Mouse (Mus musculus) adrenal gland, adult 8-10 months (tissue): ENCODE data around the gene Bex2. TPM values are rescaled to one million over a fixed set of nuclear protein-coding genes. Genes with fewer than 3 reads are reported as not detected.
A peak's percentile ranks its signal among the peaks of the same experiment; 100 is the strongest.
"Not testable (repeated sequence)": the region's sequence is repeated elsewhere in the genome, so short reads cannot be mapped to it uniquely, and the experiment has no call there.

ENCODE experiments used
- DNase-seq: peaks from one replicate; pipeline ENCODE4 v3.0.0; 2022
- total RNA-seq, 4 experiments: library from RNA; stranded (reverse); gene quantifications; 2 replicates each; pipeline ENCODE4 v1.2.4; 2022

Bex2 gene
- total RNA-seq: 10 to 100 TPM; 26.3 to 37.5 (median 33.4) TPM

DNA sequence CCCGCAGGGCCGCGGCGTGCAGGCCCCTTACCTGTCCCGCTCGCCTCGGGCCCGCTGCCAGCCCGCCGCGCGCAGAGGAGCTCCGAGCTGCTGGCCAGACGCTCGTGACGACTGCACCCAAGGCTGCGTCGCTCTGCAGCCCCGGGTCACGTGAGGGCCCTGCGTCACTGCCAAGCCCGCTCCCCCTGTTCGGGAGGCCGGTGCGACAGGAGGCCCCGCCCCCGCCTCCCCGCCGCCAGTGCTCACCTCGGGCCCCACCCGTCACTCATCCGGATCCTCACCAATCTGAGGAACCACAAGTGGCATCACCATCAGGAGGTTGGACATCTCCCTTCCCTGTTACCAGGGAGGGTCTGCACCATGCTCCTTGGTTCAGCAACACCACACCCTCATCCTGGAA, at the start of gene Bex2:
Gene Bex2, minus strand, starts transcription at position 217 of the 400 bp plus-strand sequence.
- DNase-seq: not testable (repeated sequence)

DNA sequence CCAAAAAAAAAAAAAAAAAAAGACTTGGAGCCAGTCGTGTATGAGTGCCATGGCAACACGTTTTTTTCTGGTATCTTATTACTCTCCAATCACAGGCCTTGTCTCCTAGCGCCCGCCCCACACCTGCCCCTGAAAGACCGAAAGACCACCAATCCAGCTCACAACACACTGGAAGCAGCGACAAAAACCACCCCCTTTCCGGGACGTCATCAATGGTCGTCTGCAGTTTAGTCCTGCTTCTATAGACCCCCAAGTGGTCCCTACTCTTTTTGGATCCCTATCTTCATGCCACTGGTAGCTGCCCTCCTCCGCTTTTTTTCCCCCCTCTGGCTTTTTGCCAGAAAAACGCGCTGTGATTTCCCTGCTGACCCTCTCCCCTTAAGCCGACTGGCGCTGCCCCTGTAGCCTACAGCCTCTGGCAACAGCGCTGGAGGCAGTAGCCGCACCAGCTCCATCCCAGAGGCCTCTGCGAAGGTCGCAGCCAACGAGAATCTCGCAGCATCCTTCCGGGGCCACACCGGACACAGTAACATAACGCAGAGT, 47.5 kb upstream of the Bex2 start:
- DNase-seq: no peak

DNA sequence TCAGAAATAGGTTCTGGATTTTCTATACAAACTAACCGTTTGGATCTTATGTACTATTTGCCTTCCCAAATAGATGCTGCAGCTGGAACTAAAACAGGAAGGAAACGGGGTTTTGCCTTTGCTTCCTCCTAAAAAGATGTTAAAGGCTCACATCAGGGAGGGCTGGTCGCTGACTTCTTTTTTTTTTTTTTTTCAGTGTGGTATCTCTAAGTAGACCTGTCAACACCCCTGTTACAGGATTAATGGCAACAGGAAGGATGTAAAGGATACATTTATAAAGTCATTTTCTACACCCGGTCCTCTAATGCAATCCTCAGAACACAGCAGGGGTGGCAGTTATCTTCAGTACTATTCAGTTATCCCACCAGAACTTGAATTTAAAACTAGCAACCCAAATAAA, 47.0 kb upstream of the Bex2 start:
- DNase-seq: no peak

DNA sequence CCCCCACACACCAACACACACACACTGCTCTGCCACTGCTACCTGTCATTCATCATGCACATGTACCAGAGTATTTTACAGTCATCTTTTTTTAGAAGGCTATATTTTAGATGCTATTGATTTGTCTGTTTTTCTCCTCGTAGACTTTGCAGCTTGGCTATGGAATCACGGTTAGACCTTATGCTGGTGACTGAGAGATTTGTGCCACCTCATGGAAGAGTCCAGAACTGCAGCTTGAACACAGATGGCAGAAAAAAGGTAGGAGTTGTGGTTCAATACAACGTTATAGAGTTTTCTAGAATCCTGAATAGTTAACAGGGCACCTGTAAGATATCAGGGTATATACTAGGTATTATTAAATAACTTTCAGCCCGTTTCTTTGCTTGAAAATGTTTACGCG, 39.9 kb upstream of the Bex2 start:
- no peak for DNase-seq

DNA sequence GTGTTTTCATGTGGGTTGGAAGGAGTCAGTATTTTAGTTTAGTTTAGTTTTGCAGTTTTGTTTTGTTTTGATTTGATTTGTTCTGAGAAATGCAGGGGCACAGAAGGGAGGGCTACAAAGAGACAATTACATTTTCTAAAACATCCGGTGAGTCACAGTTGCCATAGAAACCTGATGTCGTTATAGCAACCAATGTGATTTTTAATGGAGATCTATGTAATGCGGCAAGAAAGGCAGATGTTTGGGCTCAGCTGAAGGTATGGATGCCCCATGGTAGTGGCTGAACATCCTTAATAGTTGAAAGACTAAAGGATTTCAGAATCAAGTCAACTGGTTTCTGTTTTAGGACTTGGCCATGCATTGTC, 36.7 kb upstream of the Bex2 start:
- DNase-seq: no peak

DNA sequence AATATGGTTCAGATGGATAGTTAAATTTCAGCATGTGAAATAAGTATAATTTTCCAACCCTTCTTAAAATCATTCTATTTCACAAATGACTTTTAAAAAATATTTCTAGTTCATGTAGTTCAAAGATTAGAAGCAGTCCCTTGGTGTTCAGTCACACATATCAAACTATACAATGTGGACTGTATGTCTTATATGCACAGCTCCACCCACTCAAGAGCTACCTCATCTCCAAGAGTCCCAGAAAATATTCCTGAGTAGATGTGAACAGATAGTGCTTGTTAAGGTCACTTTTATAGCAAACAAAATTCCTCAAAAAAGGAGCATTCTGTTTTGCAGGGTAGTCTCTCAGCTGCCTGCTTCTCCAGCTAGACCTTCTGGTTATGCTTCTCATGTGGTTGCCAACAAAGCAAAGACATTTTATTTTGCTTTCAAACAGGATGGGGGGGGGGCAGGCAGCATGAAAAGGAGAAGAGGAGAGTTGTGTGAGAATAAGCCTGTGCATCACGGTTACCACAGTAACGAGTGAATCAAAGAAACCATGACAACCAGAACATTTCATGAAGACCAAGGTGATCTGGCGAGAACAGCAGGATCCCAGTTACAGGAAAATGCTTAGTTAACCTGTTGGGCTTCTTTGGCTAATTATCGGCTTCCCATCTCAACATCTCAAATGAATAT, 36.1 kb upstream of the Bex2 start:
- DNase-seq: no peak

DNA sequence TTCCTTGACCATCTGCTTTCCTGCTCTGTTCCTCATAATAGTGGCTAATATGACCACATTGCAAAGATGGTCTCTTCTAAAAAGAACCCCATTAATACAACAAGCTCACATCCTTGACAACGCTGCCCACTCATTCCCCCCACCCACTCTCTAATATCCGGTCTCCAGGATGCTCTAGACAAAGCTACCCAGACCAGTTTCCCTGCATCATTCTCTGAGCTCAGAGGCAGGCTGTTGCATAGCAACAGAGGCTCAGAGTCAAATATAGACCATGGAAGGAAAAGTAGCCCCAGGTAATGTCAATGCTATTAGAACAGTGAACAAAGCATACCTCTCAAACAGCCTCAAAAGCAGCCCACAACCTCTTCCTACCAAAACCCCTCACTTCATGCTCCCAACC, 26.4 kb upstream of the Bex2 start:
- no peak for DNase-seq

DNA sequence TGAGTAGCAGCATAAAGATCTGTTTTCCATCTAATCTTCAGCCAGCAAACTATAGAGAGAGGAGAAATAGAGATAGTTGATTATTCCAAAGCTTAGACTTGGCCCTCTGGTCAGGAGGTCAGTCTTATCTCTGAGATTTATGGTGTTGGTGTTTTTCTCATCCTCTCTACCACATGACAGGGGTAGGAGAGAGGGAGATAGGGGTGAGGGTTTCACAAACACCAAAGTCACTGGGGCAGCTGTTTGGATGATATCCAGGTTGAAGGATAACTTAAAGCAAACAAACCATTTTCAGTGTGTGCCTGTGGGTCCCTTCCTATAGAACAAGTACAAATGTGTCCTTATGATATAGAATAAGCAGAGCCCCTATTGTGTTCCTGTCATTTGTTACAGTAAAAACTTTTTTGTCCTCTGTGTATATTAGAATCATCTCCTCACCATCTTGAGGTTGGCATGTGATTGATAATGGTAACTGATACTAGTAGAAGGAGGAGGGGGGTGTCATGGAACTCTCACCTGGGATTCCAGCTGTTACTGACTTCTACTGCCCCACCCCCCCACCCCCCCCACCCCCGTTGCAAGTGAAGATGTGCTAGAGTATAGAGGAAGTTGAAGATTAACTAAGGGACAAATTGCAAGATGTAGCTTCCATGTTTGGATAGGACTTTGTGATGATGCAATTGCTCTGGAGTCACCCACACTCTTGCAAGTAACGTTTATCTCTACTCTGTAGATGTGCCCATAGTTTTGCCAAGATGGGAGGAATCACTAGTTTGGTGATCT, 24.7 kb upstream of the Bex2 start:
- no peak for DNase-seq

DNA sequence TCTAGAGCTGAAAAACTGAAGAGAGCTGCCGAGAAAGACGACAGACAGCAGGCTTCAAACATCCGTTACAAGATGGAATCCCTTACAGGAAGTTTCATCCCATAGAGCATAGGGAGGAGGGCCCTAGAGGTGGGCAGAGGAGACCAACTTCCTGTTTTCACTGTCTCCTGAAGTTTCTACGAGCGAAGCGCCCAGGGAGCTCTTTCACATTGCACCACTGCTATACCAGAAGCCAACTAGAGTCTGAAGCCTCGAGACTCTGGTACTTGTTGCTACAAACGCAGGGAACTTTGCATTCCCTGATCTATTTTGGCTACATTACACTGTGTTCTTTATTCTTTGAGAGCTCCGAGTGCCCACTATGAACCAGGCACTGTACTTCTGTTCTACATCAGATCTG, 17.1 kb upstream of the Bex2 start, which contains the start of gene Nxf3:
Gene Nxf3, minus strand, starts transcription at position 101 of the 400 bp plus-strand sequence.
- no peak for DNase-seq

DNA sequence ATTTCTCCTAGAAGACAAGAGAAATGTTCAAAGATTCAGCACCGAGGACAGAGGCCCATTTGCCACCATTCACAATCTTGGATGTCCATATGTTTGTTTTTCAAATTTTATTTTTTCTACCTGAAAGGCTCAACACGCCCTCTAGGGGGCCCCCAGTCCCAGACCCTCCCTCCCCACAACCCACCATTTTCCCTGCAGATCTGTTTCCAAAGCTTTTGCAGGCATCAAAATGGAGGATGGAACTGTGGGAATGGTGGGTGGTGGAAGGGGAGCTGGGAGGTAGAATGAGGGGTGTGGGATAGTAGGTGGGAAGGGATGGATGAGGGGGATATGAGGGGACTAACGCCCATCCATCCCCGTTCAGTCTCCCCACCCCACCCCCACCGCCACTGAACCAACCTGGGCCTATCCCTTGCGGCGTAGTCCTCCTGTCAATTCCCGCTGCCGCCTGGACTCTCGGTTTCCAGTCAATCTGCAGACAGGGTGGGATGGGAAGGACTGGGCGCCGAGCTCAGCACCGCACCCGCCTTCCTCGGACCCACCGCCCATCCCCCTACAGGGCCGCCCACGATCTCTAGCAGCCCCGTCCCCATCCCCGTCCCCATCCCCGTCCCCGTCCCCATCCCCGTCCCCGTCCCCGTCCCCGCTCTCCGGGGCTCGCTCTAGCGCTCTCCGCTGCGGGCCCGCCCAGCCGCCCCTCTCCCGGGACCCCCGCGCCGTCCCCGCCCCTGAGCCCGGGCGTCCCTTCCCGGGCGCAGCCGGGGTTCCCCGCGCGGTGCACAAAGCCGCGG, 640 bp downstream of the Bex2 start:
- not testable (repeated sequence) for DNase-seq

DNA sequence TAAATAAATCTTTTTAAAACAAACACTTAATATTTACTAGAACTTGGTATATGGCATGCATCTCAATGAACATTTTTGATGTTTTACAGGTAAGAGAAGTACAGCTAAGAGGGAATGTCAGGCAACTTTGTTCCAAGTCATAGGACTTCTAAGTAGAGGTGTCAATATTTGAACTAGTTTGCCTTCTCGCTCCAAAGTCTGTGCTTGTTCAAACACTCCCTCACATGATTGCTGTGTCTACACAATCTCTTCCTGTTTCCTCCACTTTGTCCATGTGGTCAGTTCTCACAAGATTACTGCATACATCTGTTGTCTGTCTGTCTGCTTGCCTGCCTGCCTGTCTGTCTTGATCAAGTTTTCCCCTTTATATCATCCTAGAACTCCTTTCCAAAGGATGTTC, 7.3 kb downstream of the Bex2 start:
- no peak for DNase-seq

DNA sequence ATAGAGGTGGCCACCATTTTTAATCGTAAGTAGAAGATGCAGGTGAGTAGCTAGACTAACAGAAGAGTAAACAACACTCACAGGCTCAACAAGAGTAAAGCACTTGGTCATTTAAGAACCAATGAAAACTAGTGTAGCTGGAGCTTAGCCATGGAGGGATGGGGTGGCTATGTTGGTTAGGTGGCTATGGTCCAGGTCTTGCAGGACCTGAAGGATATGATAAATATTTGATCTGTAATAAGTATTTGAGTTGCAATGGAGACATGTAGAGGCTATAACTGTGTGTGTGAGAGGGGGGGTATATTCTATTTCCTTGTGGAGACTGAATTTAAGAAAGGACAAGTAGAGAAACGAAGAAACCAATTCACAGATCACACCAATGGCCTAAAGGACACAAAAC, 16.8 kb downstream of the Bex2 start:
- DNase-seq: no peak

DNA sequence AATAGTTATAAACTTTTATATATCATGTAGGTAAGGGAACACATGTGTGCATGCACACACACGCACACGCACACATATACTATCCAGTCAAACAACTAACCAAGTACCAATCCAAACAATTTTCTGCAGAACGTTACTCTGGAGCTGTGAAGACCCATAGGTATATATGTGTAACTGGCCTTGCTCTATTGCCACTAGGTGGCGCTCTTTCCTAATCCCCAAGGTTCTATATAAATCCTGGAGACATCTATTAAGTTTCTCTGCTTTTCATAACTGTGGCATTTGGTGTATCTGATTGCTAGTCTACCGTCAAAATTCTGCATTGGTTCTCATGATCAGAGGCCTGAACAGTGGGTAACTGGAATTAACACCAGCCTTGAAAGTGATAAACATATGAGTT, 20.5 kb downstream of the Bex2 start:
- peak; percentile 9 for DNase-seq

DNA sequence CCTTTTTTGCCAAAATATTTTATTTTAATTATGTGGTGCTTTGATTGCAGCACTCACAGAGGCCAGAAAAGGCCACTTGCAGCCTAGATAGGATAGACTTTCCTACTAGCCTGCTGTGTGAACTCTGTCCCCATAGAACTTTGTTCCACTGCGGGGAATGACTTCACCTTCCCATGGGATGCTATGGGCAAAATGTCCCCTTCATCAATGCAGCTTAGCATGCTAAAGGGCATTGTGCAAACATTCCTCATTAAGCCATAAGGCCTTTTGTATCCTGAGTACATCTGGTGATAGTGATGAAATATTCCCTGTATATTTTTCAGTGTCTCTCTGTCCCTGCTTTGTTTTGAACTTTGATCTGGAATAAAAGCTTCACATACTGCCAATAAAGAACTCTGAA, 24.3 kb downstream of the Bex2 start:
- no peak for DNase-seq

DNA sequence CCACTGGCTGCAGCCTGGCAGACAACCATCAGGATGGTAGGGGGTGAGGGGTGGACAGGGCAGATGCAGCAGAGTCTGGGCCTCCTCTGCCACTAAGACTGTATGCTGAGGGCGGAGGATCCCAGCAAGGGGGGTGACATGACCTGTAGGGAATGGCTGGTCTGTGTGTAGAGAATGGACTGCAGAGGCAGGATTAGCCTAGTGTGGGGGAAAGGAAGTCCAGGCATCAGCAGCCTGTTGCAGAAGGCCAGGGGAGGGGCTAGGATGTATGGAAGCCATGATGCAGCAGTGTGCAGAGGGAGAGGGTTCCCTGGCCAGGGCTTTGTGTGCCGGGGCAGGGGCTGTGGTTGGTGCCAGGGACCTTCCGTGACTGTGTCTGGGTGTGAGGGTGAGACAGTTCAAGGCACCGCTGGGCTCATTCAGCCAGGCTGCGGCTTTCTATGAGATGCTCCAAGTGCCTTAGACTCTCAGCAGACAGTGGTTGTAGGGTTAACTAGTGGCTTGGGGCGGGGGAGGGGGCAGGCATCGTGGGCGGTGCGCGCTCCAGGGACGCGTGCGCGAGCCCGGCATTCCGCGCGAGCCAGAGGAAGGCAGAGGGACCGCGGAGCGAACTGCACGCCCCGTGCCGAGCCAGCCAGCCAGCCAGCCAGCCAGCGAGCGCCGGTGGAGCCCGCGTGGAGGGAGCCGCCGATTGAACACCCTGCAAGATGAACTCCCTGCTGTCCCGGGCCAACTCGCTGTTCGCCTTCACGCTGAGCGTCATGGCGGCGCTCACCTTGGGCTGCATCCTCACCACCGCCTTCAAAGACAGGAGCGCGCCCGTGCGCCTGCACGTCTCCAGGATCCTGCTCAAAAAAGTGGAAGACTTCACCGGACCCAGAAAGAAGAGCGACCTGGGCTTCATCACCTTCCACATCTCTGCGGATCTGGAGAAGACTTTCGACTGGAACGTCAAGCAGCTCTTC, 35.0 kb downstream of the Bex2 start, which contains the start of gene Arxes1:
Gene Arxes1, plus strand, starts transcription at position 569 of the 965 bp plus-strand sequence.
- DNase-seq: peak; percentile 2

DNA sequence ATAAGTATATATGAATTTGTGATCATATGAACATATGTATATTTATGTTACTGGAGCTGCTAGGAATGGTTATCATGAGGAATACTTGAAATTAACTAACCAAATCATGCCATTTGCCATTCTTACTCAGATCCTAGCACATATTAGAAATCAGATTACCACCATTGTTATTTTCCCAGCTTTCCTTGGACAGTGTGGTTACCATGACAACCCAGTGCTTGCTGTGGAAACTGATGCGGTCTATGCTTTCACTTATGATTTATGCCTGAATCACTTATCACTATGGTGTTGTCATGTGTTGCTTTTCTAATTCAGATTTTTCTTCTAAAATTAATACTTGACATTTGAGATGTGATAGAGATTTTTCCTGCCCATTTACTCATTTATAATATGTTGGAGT, 37.7 kb downstream of the Bex2 start:
- DNase-seq: no peak

Other genes starting within 250 kb of the Bex2 start
- 10 to 100 TPM; 40.4 to 62.4 (median 48.6) TPM for gene Gprasp2, start 229.2 kb downstream of the Bex2 start, total RNA-seq
- 10 to 100 TPM; 18.5 to 35.9 (median 27.9) TPM for gene Arxes2, start 74.4 kb downstream of the Bex2 start, total RNA-seq
- 10 to 100 TPM in 1 of 4 experiments, 1 to 10 TPM in 3; 3.1 to 17.1 (median 5.5) TPM for gene Arxes1, start 34.9 kb downstream of the Bex2 start, total RNA-seq
- not detected for gene Nxf3, start 17.0 kb upstream of the Bex2 start, total RNA-seq
- 1 to 10 TPM; 4.4 to 7.7 (median 5.5) TPM for gene Bex4, start 70.8 kb upstream of the Bex2 start, total RNA-seq
- 10 to 100 TPM; 36.3 to 50.8 (median 48.3) TPM for gene Tceal8, start 104.1 kb upstream of the Bex2 start, total RNA-seq
- gene Tceal5, start 135.6 kb upstream of the Bex2 start, total RNA-seq: 1 to 10 TPM in 2 of 4 experiments, under 1 TPM in 2; 0.51 to 3.5 (median 1.2) TPM
- not detected for gene Tceal7, start 146.5 kb upstream of the Bex2 start, total RNA-seq
- 10 to 100 TPM; 13.8 to 23.9 (median 17.7) TPM for gene Bex1, start 147.3 kb upstream of the Bex2 start, total RNA-seq
- 100 to 1,000 TPM; 214 to 296 (median 285) TPM for gene Tceal9, start 176.8 kb upstream of the Bex2 start, total RNA-seq
- gene Bex3, start 202.0 kb upstream of the Bex2 start, total RNA-seq: 100 to 1,000 TPM in 2 of 4 experiments, 10 to 100 TPM in 2; 53.5 to 165 (median 112) TPM